Mouse (Mus musculus) ovary, postnatal 10 days (tissue): ENCODE measurements around the gene Dntt.

Source experiments
- DNase-seq: peaks from one replicate; pipeline ENCODE4 v3.0.0; 2022; ENCODE audit warnings: low spot score

Dntt gene

DNA sequence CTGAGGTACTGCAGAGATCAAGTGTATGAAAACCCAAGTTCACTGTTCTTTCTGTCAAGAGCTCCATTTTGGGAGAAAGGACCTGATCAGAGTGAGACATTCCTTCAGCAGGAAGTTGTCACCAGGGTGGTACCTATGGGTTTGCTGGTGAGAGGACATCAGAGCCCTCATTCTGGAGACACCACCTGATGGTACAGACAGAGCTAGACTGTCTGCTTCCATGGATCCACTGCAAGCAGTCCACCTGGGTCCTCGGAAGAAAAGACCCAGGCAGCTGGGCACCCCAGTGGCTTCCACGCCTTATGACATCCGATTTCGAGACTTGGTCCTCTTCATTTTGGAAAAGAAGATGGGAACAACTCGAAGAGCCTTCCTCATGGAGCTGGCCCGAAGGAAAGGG is at the start of gene Dntt:
Gene Dntt (plus strand): TSS at position 57 of the 400 bp plus-strand sequence.
- no peak for DNase-seq

DNA sequence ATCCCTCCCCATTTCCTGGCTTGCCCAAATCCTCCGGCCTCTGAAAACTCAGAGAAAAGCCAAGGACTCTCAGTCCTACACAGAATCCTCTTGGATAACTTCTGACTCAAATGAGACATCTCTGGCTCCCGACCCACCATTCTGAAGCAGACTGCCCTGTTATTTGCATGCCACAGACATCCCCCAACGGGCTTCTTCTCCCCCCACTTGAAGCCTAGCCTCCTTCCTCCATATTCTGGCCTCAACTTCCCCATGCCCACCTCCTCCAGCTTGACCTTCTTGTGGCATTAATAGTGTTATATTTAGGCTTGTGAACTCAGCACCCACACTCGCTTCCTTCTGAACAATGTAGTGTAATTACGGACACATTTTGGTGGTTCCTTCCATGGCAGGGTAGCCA is 48.4 kb upstream of the Dntt start:
- DNase-seq = no peak

DNA sequence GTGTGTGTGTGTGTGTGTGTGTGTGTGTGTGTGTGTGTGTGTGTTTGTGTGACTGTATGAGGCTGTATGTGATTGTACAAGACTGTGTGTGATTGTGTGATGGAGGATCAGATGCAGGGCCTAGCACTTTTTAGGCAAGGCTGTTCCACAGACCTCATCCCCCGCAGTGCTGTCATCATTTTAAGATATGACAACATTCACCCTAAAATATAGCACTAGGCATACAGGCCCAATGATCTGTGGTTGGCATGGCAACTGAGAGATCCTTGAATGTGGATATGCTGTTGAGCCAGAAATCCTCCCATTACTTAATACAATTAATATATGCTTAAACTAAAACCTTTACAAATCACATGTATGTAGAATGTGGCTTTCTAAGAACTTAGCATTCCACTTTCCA is 44.5 kb upstream of the Dntt start:
- DNase-seq = no peak

DNA sequence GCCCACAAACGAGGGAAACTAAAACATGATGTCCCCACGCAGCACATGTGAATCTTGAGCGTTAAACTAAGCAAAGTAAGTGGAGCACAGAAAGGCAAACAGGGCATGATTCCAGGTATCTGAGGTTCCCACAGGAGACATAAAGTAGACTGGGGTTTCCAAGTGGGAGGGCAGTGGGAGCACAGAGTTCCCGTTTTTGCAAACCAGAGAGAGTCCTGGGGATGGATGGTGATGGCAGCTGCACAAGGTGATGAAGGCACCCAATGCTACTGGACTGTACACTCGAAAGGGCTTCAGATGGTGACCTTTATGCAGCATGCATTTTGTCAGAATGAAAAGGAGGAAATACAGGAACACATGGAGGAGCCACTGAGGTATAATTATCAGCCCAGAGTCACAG is 40.2 kb upstream of the Dntt start:
- DNase-seq = no peak

DNA sequence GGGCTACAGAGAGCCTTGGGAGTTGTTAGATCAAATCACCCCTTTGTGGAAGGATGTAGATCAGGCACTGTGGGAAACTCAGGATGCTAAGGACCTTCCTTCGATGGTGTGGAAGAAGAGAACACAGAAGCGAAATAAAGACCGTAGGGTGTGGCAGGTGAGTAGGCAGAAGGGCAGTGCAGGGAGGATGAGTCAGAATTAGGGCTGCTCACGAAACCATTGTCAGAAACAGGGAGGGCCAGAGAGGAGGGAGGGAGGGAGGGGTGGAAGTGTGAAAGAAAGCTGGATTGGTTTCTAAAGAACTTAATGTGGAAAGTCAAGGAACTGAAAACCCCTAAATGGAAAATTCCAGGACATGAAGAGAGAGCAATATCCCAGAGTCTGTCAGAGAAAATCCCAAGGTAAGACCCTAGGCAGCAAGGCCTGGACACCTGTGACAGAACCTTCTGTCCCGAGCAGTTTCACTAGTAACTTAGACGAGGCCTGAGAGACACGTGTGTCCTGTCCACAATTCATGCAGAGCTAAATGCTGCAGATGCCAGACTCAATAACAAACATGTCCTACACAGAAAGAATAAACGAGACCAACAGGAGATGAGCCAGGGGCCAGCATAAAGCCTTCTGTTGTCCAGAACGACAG is 39.0 kb upstream of the Dntt start:
- no peak for DNase-seq

DNA sequence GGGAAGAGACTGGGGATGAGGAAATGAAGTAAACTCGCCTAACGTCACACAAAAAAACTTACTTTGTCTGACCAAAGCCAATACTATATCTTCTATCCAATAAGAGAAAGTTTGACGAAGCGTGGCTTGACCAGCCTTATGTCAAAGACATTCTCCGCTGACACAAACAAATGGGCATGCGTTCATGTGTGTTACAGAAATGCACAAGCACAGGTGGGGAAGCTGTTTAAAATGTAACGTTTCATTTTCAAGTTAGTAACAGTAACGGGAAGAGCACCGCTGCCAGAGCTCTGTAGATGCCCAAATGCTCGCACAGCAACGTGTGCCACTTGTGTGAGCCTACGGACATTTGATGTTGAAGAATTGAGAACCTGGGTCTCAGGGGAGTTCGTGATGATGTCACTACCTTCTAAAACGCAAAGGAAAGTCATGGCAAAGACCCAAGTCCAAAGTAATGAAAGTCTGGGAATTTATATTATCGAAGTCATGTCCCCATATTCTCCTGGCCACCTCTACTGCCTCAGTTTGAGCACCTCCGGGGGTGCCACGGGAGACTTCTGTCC is 38.2 kb upstream of the Dntt start:
- no peak for DNase-seq

DNA sequence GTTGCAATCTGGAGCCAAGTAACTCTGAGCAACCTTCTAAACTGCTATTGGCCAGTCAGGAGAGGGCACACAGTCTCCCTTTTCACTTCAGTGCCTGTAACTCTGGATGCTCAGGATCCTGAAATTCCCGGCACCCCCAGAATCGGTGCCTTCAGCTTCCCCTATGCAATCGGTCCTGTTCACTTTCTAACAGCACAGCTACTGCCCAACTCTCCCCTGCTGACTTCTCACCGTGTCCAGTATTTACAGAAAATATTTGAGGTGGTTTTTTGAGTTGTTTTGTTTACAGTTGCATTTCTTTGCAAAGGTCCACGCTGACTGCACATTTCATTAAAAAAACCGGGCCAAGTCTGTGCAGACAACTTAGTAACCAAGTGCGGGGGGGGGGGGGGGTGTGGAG is 37.4 kb upstream of the Dntt start:
- no peak for DNase-seq

DNA sequence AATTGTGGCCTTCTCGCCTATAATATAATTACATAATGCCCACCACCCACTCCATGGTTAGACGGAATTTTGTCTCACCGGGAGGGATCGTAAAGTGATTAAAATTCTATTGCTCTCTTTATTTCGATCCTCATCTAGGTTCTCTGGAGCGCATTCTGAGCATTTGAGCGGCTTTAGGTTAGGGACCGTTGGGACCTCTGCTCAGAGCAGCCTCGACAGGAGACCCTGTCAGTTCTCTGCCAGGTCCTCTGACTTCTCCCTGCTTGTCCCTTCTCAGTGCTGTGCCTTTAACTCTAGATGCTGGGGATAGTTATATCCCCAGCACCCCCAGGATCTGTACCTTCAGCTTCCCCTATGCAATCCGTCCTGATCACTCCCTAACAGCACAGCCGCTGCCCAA is 37.0 kb upstream of the Dntt start:
- no peak for DNase-seq

DNA sequence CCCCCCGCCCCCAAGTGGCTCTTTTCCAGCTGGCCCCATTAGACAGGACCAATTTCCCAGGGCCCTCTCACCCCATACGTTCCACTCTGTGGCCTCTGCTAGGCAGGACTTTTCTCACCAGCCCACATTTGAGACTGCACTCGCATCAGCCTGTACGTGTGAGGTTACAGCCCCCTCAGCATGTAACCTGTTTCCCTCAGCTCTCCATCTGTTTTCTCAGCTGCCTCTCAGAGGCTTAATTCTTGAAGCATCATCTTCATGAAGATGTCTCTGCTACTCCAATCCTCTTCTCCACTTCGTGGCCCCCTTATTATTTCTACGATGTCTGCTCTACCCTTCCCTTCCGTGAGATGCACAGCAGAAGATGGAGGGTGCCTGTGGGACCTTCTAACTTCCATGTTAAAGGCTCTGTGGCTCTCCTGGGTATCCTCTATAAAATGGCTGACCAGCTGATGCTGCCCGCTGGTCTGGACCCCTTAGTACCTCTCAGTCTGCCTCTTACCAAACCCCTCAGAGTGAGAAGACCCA is 36.5 kb upstream of the Dntt start:
- no peak for DNase-seq

DNA sequence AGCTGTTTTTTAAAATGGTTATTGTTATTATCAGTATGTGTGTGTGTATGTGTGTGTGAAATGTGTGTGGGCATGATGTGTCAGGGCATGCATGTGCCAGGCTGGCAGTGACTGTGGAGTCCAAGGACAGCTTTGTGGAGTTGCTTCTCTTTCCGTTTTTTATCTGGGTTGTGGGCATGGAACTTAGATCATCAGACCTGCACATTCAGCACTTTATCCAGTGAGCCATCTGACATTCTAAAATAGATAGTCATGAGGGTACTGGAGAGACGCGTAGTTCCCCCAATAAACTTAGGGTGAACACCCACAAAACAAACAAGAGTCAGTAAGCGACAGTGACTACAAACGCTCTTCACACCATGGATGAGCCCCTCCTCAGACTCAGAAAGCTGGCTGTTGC is 35.7 kb upstream of the Dntt start:
- no peak for DNase-seq

DNA sequence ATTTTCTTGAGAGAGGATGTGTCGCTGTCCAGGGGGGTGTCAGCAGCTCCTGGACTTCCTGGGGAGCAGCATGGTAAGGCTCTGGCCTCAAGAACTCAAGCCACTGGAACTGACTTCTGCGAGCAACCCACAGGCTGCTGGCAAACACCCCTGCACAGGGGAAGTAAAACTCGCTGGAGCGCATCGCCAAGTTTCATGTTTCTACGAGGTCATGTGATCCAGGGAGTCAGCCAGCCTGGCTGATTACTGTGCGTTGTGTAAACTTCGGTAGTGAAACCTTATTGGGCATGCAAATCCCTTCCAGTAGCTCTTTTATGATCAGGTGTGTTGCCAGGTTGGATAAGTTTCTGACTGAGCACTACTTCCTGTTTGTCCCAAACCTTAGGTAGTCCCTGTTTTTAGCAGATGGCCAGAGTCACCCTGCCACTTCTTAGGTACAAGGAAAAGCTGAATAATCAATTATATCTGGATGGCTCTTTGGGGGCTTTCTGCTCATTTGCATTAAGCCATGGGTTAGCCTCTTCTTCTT is 35.0 kb upstream of the Dntt start, which contains the start of gene Blnk:
Gene Blnk (minus strand): TSS at position 479 of the 529 bp plus-strand sequence.
- no peak for DNase-seq

DNA sequence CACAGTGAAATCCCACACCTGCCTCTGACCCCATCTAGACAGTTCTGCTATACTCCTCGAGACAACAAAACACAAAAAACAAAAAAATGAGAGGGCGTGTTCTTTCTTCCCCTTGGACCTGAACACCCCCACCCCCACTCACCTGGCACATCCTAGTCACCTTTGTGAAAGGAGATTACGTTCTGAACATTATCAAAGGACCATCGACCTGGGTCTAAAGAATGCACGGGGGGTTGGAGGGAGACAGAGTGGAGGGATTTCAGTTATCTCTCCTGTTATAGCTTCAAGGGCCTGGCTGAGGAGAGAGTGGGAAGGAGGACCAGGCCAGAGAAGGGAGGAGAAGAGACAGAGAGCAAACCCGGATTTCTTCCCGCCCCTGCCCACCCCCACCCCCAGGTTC is 34.2 kb upstream of the Dntt start:
- DNase-seq = no peak

DNA sequence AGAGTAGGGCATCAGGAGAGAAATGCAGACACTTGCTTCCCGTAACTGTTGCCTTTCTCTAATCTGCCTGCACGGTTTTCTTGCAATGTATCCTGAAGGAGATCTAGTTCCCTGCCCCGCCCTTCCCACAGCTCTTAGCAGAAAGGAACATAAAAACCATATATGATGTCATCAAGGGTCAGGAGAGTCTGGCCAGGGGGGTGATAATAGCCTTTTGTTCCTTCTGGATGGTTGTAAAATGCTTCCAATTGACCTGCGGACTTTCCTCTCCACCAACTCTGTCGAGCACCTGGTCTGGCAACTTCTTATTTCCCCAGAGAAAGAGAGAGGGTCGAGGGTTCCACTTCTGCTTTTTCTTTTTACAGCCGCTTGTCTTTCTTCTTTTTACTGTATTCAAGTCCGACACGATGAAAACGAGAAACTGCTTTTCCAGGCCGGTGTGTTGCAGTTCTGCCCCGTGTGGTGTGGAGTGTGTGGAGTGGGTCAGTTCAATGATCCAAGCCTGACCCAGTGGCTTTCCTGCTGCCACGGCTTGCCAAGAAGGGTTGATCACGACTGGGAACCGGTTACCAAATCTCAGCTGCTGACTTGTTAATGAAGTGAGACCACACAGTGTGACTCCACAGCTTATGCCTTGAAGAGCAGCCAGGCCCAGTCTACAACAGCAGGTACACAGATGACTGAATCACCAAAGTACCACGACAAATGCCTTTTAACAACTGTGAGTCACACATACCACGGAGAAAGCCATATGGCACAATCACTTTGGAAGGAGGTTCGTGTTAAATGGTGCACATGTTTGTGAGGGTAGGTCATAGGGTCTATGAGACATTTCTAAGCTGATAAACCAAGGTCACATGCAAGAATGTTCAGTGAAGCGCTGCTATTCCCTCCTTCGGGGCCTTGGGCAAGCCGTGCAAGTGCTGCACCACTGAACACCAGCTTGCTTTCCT is 33.4 kb upstream of the Dntt start:
- no peak for DNase-seq

DNA sequence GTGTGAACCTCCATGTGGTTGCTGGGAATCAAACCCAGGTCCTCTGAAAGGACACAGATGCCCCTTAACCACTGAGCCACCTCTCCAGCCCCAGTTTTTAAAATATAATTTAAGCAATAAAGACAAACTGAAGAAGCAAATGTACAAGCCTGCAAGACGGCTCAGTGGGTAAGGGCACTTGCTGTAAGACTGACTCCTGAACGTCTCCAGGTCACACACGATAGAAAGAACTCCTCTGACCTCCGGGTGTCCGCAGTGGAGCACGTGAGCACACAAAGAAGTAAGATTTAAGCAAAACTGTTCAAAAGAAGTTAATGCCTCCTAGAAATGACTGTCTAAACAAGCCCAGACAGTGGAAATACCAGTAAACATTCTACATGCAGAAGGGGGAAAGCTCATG is 32.4 kb upstream of the Dntt start:
- DNase-seq = no peak

DNA sequence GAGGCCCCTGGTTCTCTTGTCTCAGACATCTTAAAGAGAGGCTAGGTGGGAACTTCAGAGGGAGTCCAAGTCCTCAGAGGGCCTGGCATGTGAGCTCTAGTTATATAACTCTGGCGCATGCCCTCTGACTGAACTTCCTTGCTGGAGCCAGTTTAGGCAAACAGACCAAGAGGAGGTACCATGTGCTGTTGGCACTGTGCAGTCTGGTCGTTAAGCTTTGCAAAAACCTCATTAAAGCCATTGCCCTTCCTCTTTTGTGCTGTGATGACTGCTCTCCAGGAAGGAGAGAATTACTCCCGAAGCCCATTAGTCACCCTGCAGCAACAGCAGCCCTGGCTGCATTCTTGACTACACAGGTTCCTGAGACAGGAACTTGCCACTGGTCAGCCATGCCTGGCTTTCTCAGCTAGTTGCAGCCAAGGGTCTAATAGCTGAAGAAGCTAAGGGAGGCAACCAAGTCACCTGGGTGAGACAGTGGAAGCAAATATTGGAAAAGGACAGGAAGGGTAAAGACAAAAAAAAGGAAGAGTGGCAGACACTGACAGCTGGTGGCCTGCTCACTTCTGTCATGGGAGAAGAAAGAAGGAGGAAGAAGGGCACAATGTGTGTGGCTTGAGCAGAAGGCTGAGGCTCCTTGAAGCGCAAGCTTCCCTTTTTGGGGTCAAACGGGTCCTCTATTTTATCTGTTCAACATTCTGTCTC is 30.5 kb upstream of the Dntt start:
- DNase-seq = no peak

DNA sequence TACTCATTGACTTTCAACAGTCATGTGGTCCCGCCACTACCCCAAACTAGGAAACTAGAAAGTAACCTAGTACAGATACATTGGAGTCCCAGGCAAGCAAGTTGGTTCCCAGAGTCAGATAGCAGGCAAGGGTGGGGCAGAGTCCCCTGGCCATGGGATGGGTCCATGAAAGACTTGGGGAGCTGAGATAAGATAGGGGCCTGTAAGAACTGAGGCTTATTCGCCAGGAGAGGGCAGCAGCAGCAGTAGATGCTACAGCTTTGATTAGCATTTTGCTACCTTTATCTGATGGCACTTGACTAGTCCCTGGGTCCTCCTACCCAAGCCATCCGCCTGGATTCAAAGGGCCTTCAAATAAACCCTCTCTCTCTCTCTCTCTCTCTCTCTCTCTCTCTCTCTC is 29.5 kb upstream of the Dntt start:
- DNase-seq = no peak

DNA sequence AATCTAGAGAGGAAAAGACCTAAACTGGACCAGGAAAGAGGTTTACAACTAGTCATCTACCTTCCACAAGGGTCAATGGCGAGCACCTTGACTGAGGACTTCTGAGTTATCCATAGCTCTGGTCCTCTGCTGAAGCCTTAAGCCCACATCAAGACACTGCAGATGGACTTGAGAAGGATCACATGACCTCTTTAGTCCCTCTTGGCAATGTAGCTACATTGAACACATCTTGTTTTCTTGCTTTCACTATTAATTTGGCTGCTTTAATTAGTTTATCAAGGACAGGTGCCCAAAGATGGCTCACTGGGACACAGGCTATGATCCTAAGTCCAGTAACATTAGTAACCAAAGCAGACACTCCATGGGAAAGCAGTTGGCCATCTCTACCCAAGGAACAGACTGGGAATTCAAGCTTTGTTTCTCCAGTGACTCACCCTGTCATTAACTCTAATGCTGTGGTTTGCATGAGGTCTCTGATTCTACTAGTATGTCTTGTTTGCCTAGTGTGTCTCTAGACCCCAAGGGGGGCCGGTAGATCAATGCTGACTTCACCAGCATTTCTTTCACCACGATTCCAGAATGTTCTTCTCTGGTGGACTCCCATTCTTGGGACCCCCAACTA is 25.3 kb upstream of the Dntt start:
- DNase-seq = no peak

DNA sequence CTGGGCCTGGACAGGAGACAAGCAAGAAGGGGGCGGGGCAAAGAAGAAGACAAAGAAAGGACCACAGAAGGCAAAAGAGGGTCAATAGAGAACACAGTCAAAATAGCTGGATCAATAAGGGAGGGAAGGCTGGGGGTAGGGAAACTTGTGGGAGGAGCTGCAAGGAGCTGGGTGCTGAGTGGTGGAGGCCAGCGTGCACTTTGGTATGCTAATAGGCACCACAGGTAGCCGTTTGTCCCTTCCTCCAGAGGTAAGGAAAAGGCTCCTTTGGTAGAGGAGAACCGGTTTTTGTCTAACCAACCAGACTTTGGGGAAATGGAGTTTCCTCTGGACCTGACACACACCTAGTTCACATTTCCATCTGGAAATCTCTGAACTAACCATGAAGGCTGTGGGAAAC is 22.5 kb upstream of the Dntt start:
- no peak for DNase-seq

DNA sequence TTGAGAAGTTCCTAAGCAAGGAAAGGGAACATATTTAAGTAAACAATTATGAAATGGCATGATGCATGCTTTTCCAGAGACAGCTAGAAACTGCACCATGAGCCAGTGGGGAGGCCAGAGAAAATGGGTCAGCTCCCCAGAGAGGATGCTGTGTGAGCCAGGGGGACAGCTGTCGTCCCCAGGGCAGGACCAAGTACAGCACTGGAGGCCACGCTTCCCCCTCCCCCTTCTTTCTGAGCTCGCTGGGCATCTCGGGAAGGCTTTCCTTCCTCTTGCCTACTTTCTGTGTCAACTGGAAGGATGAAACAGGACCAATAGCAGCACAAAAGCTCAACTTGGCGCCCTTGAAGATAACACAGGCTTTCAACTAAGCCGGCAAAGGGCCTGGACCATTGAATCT is 21.7 kb upstream of the Dntt start:
- DNase-seq = no peak

DNA sequence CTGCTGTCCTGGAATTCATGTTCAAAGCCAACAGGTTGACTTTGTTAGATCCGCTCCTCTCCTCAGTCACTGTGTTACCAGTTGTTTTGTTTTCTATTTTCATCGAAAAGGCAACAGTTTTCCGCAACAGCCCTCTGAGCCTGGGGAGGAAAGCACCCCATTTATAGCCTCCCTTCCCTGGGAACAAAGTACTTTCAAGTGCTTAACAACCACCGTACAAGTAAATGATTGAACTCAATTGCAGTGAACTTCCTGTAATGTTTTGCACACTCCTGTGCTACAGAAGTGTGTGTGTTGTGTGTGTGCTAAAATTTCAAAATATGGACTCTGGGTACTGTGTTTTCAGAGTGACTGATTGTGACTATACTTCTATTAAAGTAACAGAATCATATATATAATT is 21.3 kb upstream of the Dntt start:
- DNase-seq = no peak

DNA sequence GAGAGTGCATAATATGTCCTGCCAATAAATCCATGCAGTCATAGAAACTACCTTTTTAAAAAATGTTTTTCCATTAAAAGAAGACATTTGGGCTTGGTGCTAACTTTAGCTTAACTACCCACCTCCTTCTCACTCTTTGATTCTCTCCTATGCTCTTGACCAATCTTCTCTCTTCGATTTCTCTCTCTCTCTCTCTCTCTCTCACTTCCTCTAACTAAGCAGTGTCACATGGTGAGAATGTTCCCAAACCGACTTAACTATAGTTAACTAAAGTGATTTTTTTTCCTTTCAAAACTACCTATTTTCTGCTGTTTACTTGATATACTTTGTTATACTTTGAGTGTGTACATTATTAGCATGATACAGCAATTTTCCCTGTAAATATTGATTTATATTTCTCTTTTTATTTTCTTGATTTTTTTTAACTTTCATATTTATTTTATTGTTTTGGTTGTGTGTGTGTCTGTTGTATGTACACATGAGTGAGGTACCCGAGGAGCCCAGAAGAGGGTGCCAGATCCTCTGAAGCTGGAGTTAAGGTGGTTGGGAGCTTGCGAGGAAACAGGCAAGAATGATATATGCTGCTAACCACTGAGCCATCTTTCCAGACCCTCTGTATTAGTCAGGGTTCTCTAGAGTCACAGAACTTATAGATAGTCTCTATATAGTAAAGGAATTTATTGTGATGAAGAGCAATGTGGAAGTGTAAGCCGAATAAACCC is 20.2 kb upstream of the Dntt start:
- DNase-seq = no peak
